Mouse (Mus musculus): ENCODE measurements at regions not wholly inside any gene's neighbourhood (a gene's known extent, or its start where the extent isn't known, plus 50 kb on each side); places are given as distances from the start of the nearest gene placed in this dataset.

GRCm38 (mm10) chr10:38269136-38269535 lies 552.4 kb downstream of the Rfpl4b start:
- no peaks in the 10 kb centered on the region for H3K9me3 ChIP-seq (replicated peaks)
- H3K4me1 ChIP-seq: no peaks in the 10 kb centered on the region
- no peaks in the 10 kb centered on the region for H3K36me3 ChIP-seq
- 85% methylated on average over 1 of the region's 1 CpGs for WGBS
- H3K4me3 ChIP-seq (replicated peaks): no peak overlapping the region
- no peak overlapping the region for H3K9ac ChIP-seq
- H3K27me3 ChIP-seq: no peaks in the 10 kb centered on the region
- H3K27ac ChIP-seq (replicated peaks): no peak overlapping the region
- ATAC-seq (ENCODE audit: insufficient number of reproducible peaks, low FRiP score, low TSS enrichment, low read depth): no peak
- H3K4me2 ChIP-seq (replicated peaks): no peak overlapping the region

GRCm38 (mm10) chr10:38265564-38265963 lies 556.0 kb downstream of the Rfpl4b start:
- WGBS: 61% methylated on average over 3 of the region's 3 CpGs
- Histone ChIP-seq H3K4me2 (replicated peaks) (no peak overlapping the region), H3K9me3 (replicated peaks) (no peaks in the 10 kb centered on the region), H3K27me3 (no peaks in the 10 kb centered on the region), H3K4me3 (replicated peaks) (no peak overlapping the region), H3K36me3 (no peaks in the 10 kb centered on the region), H3K27ac (replicated peaks) (no peak overlapping the region), H3K4me1 (no peaks in the 10 kb centered on the region), H3K9ac (no peak overlapping the region)
- no peak for ATAC-seq (ENCODE audit: insufficient number of reproducible peaks, low FRiP score, low TSS enrichment, low read depth)

- no peak for ATAC-seq (ENCODE audit: insufficient number of reproducible peaks, low FRiP score, low TSS enrichment, low read depth)
- Histone ChIP-seq H3K4me2 (replicated peaks) (no peak overlapping the region), H3K9ac (no peak overlapping the region), H3K9me3 (replicated peaks) (no peaks in the 10 kb centered on the region), H3K36me3 (no peaks in the 10 kb centered on the region), H3K27me3 (no peaks in the 10 kb centered on the region), H3K27ac (replicated peaks) (no peak overlapping the region), H3K4me3 (replicated peaks) (no peak overlapping the region), H3K4me1 (no peaks in the 10 kb centered on the region)
- 61% methylated on average over 1 of the region's 1 CpGs for WGBS
Observed at GRCm38 (mm10) chr10:38246821-38247220, 574.8 kb downstream of the Rfpl4b start.
